In genomic region chr15:83118360-83118759, GRCm38 (mm10) we compare ENCODE assay signal across 9 mouse cellular contexts. TPM values are rescaled to one million over a fixed set of nuclear protein-coding genes. Genes with fewer than 3 reads are reported as not detected.
DNase-seq lines count a peak whose midpoint lies in the region; ATAC-seq and TF ChIP-seq lines count a peak whose summit lies in the region.
"Had no signal": no experiment of that assay in that cellular context is flagged by ENCODE, and none has a peak within 500 bp of the region (broad histone marks: within the 10 kb centered on the region; RNA-seq: fewer than 3 reads in every experiment).

No protein-coding gene starts in this region.

- DNase-seq in gastrocnemius, adult 2 months: peak; percentile 44
- no peak for DNase-seq in gastrocnemius, adult 18-20 months (ENCODE audit: low spot score)
- peak; percentile 55 for DNase-seq in right cerebral cortex, adult 2 months (ENCODE audit: low spot score in 2 of 2)
- no peak for DNase-seq in right cerebral cortex, postnatal 25 days
- peak; percentile 47 to 55 for DNase-seq in kidney, adult 8-10 months
- peak; percentile 25 for DNase-seq in mesoderm, embryonic 11.5 days (ENCODE audit: low read depth, low spot score)
- DNase-seq in B cell, adult 2 months: no peak
- DNase-seq: liver, embryonic 13.5 days had no signal

- intact Hi-C loops in gastrocnemius, adult 2 months (cut with DNase I): loop anchor here (10.0 kb wide), 1 partner anchor 304 kb away; no protein-coding TSS in a partner anchor

- TF ChIP-seq CTCF in gastrocnemius, adult 2 months (IDR thresholded peaks at IDR 0.05): peak; percentile 50

- no peak overlapping the region for H3K27ac ChIP-seq in gastrocnemius, adult 2 months
- H3K27ac ChIP-seq: liver, embryonic 13.5 days had no signal

- H3K4me3 ChIP-seq in gastrocnemius, adult 2 months: no peak overlapping the region
- H3K4me3 ChIP-seq: liver, embryonic 13.5 days had no signal

- ATAC-seq in erythroblast, adult 5-6 weeks (replicated peaks; ENCODE audit: low FRiP score, poor library complexity, severe bottlenecking): no peak

RNA-seq across cellular contexts. Expression of gene Rrp7a, which starts 4.2 kb away (rescaled TPM):
- total RNA-seq in gastrocnemius, adult 2 months (2021): 10 to 100 TPM; 34.3 to 41.3 TPM
- total RNA-seq in gastrocnemius, adult 18-20 months (2021): 10 to 100 TPM; 37.4 to 46.5 TPM
- 3.3 and 13.0 TPM in 2 replicates for total RNA-seq in erythroblast, adult 5-6 weeks (2015; ENCODE audit: low replicate concordance)
- 9.1 and 30.8 TPM in 2 replicates for total RNA-seq in erythroblast, adult 5-6 weeks (2017; ENCODE audit: low replicate concordance)

RNA-seq across cellular contexts. Expression of gene Serhl, which starts 29.1 kb away (rescaled TPM):
- 10 to 100 TPM; 22.8 to 29.1 TPM for total RNA-seq in gastrocnemius, adult 2 months (2021)
- 10 to 100 TPM; 26.9 to 33.9 TPM for total RNA-seq in gastrocnemius, adult 18-20 months (2021)
- 14.2 and 18.3 TPM in 2 replicates for total RNA-seq in erythroblast, adult 5-6 weeks (2015; ENCODE audit: low replicate concordance)
- total RNA-seq in erythroblast, adult 5-6 weeks (2017; ENCODE audit: low replicate concordance): 7.0 and 19.4 TPM in 2 replicates

RNA-seq across cellular contexts. Expression of gene Poldip3, which starts 30.8 kb away (rescaled TPM):
- total RNA-seq in gastrocnemius, adult 2 months (2021): 10 to 100 TPM; 16.0 to 16.3 TPM
- total RNA-seq in gastrocnemius, adult 18-20 months (2021): 10 to 100 TPM; 15.7 to 17.1 TPM
- 27.4 and 35.7 TPM in 2 replicates for total RNA-seq in erythroblast, adult 5-6 weeks (2015; ENCODE audit: low replicate concordance)
- total RNA-seq in erythroblast, adult 5-6 weeks (2017; ENCODE audit: low replicate concordance): 52.5 and 62.3 TPM in 2 replicates

RNA-seq across cellular contexts. Expression of gene Cyb5r3, which starts 54.0 kb away (rescaled TPM):
- 10 to 100 TPM; 39.2 to 43.1 TPM for total RNA-seq in gastrocnemius, adult 2 months (2021)
- 10 to 100 TPM; 40.3 to 50.1 TPM for total RNA-seq in gastrocnemius, adult 18-20 months (2021)
- 71.7 and 84.2 TPM in 2 replicates for total RNA-seq in erythroblast, adult 5-6 weeks (2015; ENCODE audit: low replicate concordance)
- total RNA-seq in erythroblast, adult 5-6 weeks (2017; ENCODE audit: low replicate concordance): 40.7 and 52.0 TPM in 2 replicates

Comparison
In these comparisons a context has a peak if more than half of its experiments do, and no peak if none do; other contexts are left out.
1. DNase-seq: peak in gastrocnemius, adult 2 months (single experiment), right cerebral cortex, adult 2 months (2 of 2), kidney, adult 8-10 months (2 of 2) and mesoderm, embryonic 11.5 days (single experiment); none in gastrocnemius, adult 18-20 months (single experiment), right cerebral cortex, postnatal 25 days (single experiment) and B cell, adult 2 months (0 of 2).